Mouse (Mus musculus): ENCODE results near the gene Nmur1. TPM values are rescaled to one million over a fixed set of nuclear protein-coding genes. Genes with fewer than 3 reads are reported as not detected.
"Not testable (repeated sequence)": the region's sequence is repeated elsewhere in the genome, so short reads cannot be mapped to it uniquely, and the experiment has no call there.

Nmur1 gene
- 0.15 and 0.40 TPM in 2 replicates for polyA plus RNA-seq (2016; fragmentation: Nextera tagmentation; extraction: Ambion mirVana)

GRCm38 (mm10) chr1:86426128-86426527, at the start of gene Nmur1, which contains the start of gene Tex44:
Nmur1 (minus strand) TSS chr1:86426228.
Tex44 (plus strand) TSS chr1:86426329.
- Histone ChIP-seq H3K9me3 (no peaks in the 10 kb centered on the region), H3K4me3 (no peak within 1 kb of the TSS), H3K4me1 (peaks cover 17% of the 10 kb centered on the region), H3K27me3 (replicated peaks) (no peaks in the 10 kb centered on the region), H3K27ac (peak within 1 kb of the TSS; percentile 69; the same call in 1 of the 2 replicates), H3K9ac (no peak within 1 kb of the TSS), H3K36me3 (no peaks in the 10 kb centered on the region), H3K4me2 (replicated peaks) (peak within 1 kb of the TSS; percentile 14; the same call in 1 of the 2 replicates)
- ATAC-seq (ENCODE audit: low FRiP score, low read depth), result no peak
- WGBS, result 92% methylated on average over 8 of the region's 8 CpGs

- Histone ChIP-seq H3K27ac (no peak overlapping the region), H3K9ac (no peak overlapping the region), H3K36me3 (no peaks in the 10 kb centered on the region), H3K4me3 (no peak overlapping the region), H3K4me2 (replicated peaks) (no peak overlapping the region), H3K4me1 (peaks cover 13% of the 10 kb centered on the region; the same call in 1 of the 2 replicates), H3K27me3 (replicated peaks) (no peaks in the 10 kb centered on the region), H3K9me3 (no peaks in the 10 kb centered on the region)
- ATAC-seq (ENCODE audit: low FRiP score, low read depth), result no peak
- WGBS, result 94% methylated on average over 18 of the region's 18 CpGs
Measured at GRCm38 (mm10) chr1:86473109-86473760, 47.2 kb upstream of the Nmur1 start.

GRCm38 (mm10) chr1:86472197-86472952, 46.3 kb upstream of the Nmur1 start:
- Histone ChIP-seq H3K4me1 (peaks cover 13% of the 10 kb centered on the region; the same call in 1 of the 2 replicates), H3K9ac (peak overlapping the region; percentile 26; the same call in 1 of the 2 replicates), H3K9me3 (no peaks in the 10 kb centered on the region), H3K27me3 (replicated peaks) (no peaks in the 10 kb centered on the region), H3K27ac (no peak overlapping the region), H3K36me3 (no peaks in the 10 kb centered on the region), H3K4me3 (no peak overlapping the region), H3K4me2 (replicated peaks) (peak overlapping the region; percentile 52)
- no peak for ATAC-seq (ENCODE audit: low FRiP score, low read depth)
- WGBS, result 22% methylated on average over 31 of the region's 31 CpGs

GRCm38 (mm10) chr1:86471504-86471961, 45.5 kb upstream of the Nmur1 start:
- not testable (repeated sequence) for H3K36me3 ChIP-seq; H3K9me3 ChIP-seq; H3K4me2 ChIP-seq (replicated peaks); H3K27me3 ChIP-seq (replicated peaks); H3K27ac ChIP-seq; ATAC-seq (ENCODE audit: low FRiP score, low read depth); H3K9ac ChIP-seq; H3K4me3 ChIP-seq
- WGBS, result 72% methylated on average over 11 of the region's 11 CpGs
- peaks cover 13% of the 10 kb centered on the region; the same call in 1 of the 2 replicates for H3K4me1 ChIP-seq

- no peaks in the 10 kb centered on the region for H3K36me3 ChIP-seq
- no peak for ATAC-seq (ENCODE audit: low FRiP score, low read depth)
- 0 out of 2 replicates have a peak, but pooled peaks cover 4% of the 10 kb centered on the region for H3K9me3 ChIP-seq
- 80% methylated on average over 12 of the region's 12 CpGs for WGBS
- no peak overlapping the region for H3K27ac ChIP-seq
- no peak overlapping the region for H3K9ac ChIP-seq
- no peaks in the 10 kb centered on the region for H3K27me3 ChIP-seq (replicated peaks)
- H3K4me2 ChIP-seq (replicated peaks), result no peak overlapping the region
- peaks cover 13% of the 10 kb centered on the region; the same call in 1 of the 2 replicates for H3K4me1 ChIP-seq
- no peak overlapping the region for H3K4me3 ChIP-seq
Measured at GRCm38 (mm10) chr1:86470519-86471181, 44.6 kb upstream of the Nmur1 start.

- 95% methylated on average over 4 of the region's 4 CpGs for WGBS
- peaks cover 13% of the 10 kb centered on the region; the same call in 1 of the 2 replicates for H3K4me1 ChIP-seq
- H3K9me3 ChIP-seq, result 0 out of 2 replicates have a peak, but pooled peaks cover 4% of the 10 kb centered on the region
- no peaks in the 10 kb centered on the region for H3K36me3 ChIP-seq
- H3K27me3 ChIP-seq (replicated peaks), result no peaks in the 10 kb centered on the region
- ATAC-seq (ENCODE audit: low FRiP score, low read depth), result no peak
- no peak overlapping the region for H3K4me3 ChIP-seq
- no peak overlapping the region for H3K27ac ChIP-seq
- no peak overlapping the region for H3K4me2 ChIP-seq (replicated peaks)
- no peak overlapping the region for H3K9ac ChIP-seq
Measured at GRCm38 (mm10) chr1:86469876-86470275, 43.8 kb upstream of the Nmur1 start.

- no peaks in the 10 kb centered on the region for H3K36me3 ChIP-seq
- 86% methylated on average over 8 of the region's 8 CpGs for WGBS
Measured at GRCm38 (mm10) chr1:86467416-86467815, 41.4 kb upstream of the Nmur1 start.

GRCm38 (mm10) chr1:86464875-86465224, 38.8 kb upstream of the Nmur1 start:
- H3K9me3 ChIP-seq, result 0 out of 2 replicates have a peak, but pooled peaks cover 12% of the 10 kb centered on the region
- H3K4me1 ChIP-seq, result no peaks in the 10 kb centered on the region
- H3K36me3 ChIP-seq, result no peaks in the 10 kb centered on the region
- WGBS, result 32% methylated on average over 4 of the region's 4 CpGs
- no peaks in the 10 kb centered on the region for H3K27me3 ChIP-seq (replicated peaks)
- no peak overlapping the region for H3K4me3 ChIP-seq
- H3K4me2 ChIP-seq (replicated peaks), result no peak overlapping the region
- ATAC-seq (ENCODE audit: low FRiP score, low read depth), result no peak
- H3K9ac ChIP-seq, result no peak overlapping the region
- H3K27ac ChIP-seq, result peak overlapping the region; percentile 17; the same call in 1 of the 2 replicates

More at GRCm38 (mm10) chr1:86467416-86467815, 41.4 kb upstream of the Nmur1 start:
- Histone ChIP-seq H3K4me3 (no peak overlapping the region), H3K4me1 (peaks cover 8% of the 10 kb centered on the region; the same call in 1 of the 2 replicates), H3K27ac (no peak overlapping the region), H3K9me3 (0 out of 2 replicates have a peak, but pooled peaks cover 4% of the 10 kb centered on the region), H3K9ac (no peak overlapping the region), H3K4me2 (replicated peaks) (no peak overlapping the region), H3K27me3 (replicated peaks) (no peaks in the 10 kb centered on the region)
- no peak for ATAC-seq (ENCODE audit: low FRiP score, low read depth)

GRCm38 (mm10) chr1:86464223-86464874, 38.3 kb upstream of the Nmur1 start:
- no peak for ATAC-seq (ENCODE audit: low FRiP score, low read depth)
- Histone ChIP-seq H3K27ac (peak overlapping the region; percentile 17; the same call in 1 of the 2 replicates), H3K4me2 (replicated peaks) (no peak overlapping the region), H3K9ac (no peak overlapping the region), H3K36me3 (no peaks in the 10 kb centered on the region), H3K4me1 (no peaks in the 10 kb centered on the region), H3K9me3 (0 out of 2 replicates have a peak, but pooled peaks cover 12% of the 10 kb centered on the region), H3K27me3 (replicated peaks) (no peaks in the 10 kb centered on the region), H3K4me3 (no peak overlapping the region)
- WGBS, result 29% methylated on average over 9 of the region's 9 CpGs

GRCm38 (mm10) chr1:86459371-86459770, 33.3 kb upstream of the Nmur1 start:
- no peak for ATAC-seq (ENCODE audit: low FRiP score, low read depth)
- Histone ChIP-seq H3K9ac (no peak overlapping the region), H3K27me3 (replicated peaks) (no peaks in the 10 kb centered on the region), H3K36me3 (no peaks in the 10 kb centered on the region), H3K4me3 (no peak overlapping the region), H3K27ac (no peak overlapping the region), H3K4me2 (replicated peaks) (no peak overlapping the region), H3K4me1 (no peaks in the 10 kb centered on the region), H3K9me3 (0 out of 2 replicates have a peak, but pooled peaks cover 8% of the 10 kb centered on the region)
- WGBS, result 88% methylated on average over 4 of the region's 4 CpGs

- Histone ChIP-seq H3K4me1 (no peaks in the 10 kb centered on the region), H3K4me2 (replicated peaks) (no peak overlapping the region), H3K36me3 (no peaks in the 10 kb centered on the region), H3K9me3 (0 out of 2 replicates have a peak, but pooled peaks cover 8% of the 10 kb centered on the region), H3K9ac (no peak overlapping the region), H3K4me3 (no peak overlapping the region), H3K27ac (no peak overlapping the region), H3K27me3 (replicated peaks) (no peaks in the 10 kb centered on the region)
- 67% methylated on average over 13 of the region's 13 CpGs for WGBS
- ATAC-seq (ENCODE audit: low FRiP score, low read depth), result no peak
Measured at GRCm38 (mm10) chr1:86456892-86457581, 31.0 kb upstream of the Nmur1 start.

All from neural tube, embryonic 12.5 days (tissue).